In genomic region chr16:21305859-21306258, GRCm38 (mm10) we compare ENCODE assay signal across 20 mouse cellular contexts.
DNase-seq lines count a peak whose midpoint lies in the region; ATAC-seq and TF ChIP-seq lines count a peak whose summit lies in the region.
"Had no signal": no experiment of that assay in that cellular context is flagged by ENCODE, and none has a peak within 500 bp of the region (broad histone marks: within the 10 kb centered on the region; RNA-seq: fewer than 3 reads in every experiment).

No protein-coding gene starts in this region.

- H3K4me1 ChIP-seq in kidney, postnatal 0 days (replicated peaks; ENCODE audit: insufficient read depth, low read length) = peaks cover 12% of the 10 kb centered on the region
- H3K4me1 ChIP-seq in embryonic facial prominence, embryonic 14.5 days (ENCODE audit: control insufficient read depth, insufficient read depth, low read length) = peaks cover 25% of the 10 kb centered on the region
- H3K4me1 ChIP-seq in limb, embryonic 12.5 days (replicated peaks) = peaks cover 52% of the 10 kb centered on the region
- peaks cover 14% of the 10 kb centered on the region for H3K4me1 ChIP-seq in hindbrain, embryonic 12.5 days
- 0 out of 2 replicates have a peak, but pooled peaks cover 4% of the 10 kb centered on the region for H3K4me1 ChIP-seq in hindbrain, embryonic 11.5 days (replicated peaks; ENCODE audit: control insufficient read depth, insufficient read depth, low read length)

- no peaks in the 10 kb centered on the region for H3K79me2 ChIP-seq in myocyte (ENCODE audit: control insufficient read depth, insufficient read depth)

- H3K9me3 ChIP-seq in kidney, postnatal 0 days (replicated peaks; ENCODE audit: low read length) = no peaks in the 10 kb centered on the region
- no peaks in the 10 kb centered on the region for H3K9me3 ChIP-seq in embryonic facial prominence, embryonic 14.5 days (ENCODE audit: control insufficient read depth, low read length)
- H3K9me3 ChIP-seq in limb, embryonic 12.5 days = peaks cover 6% of the 10 kb centered on the region; the same call in 1 of the 2 replicates
- H3K9me3 ChIP-seq in hindbrain, embryonic 12.5 days (replicated peaks) = 0 out of 2 replicates have a peak, but pooled peaks cover 6% of the 10 kb centered on the region
- no peaks in the 10 kb centered on the region for H3K9me3 ChIP-seq in hindbrain, embryonic 11.5 days (ENCODE audit: control insufficient read depth, low read length)
- H3K9me3 ChIP-seq: forebrain, embryonic 13.5 days; forebrain, embryonic 15.5 days had no signal

- H3K27ac ChIP-seq in kidney, postnatal 0 days = peak overlapping the region; percentile 4; the same call in 1 of the 2 replicates
- H3K27ac ChIP-seq in embryonic facial prominence, embryonic 14.5 days (replicated peaks; ENCODE audit: low read depth, low read length) = no peak overlapping the region
- peak overlapping the region; percentile 51 for H3K27ac ChIP-seq in limb, embryonic 12.5 days
- H3K27ac ChIP-seq in hindbrain, embryonic 12.5 days = no peak overlapping the region
- no peak overlapping the region for H3K27ac ChIP-seq in hindbrain, embryonic 11.5 days (ENCODE audit: low read depth, low read length)
- H3K27ac ChIP-seq: forebrain, embryonic 13.5 days; forebrain, embryonic 15.5 days had no signal

- no peak for ATAC-seq in kidney, postnatal 0 days (replicated peaks; ENCODE audit: low FRiP score, low read depth)
- no peak for ATAC-seq in embryonic facial prominence, embryonic 14.5 days (ENCODE audit: low read depth)
- ATAC-seq in limb, embryonic 12.5 days (ENCODE audit: insufficient number of reproducible peaks, insufficient read depth, low FRiP score, low TSS enrichment, low read depth) = no peak
- ATAC-seq in hindbrain, embryonic 12.5 days (ENCODE audit: low FRiP score) = no peak
- no peak for ATAC-seq in hindbrain, embryonic 11.5 days (ENCODE audit: low FRiP score)
- ATAC-seq: forebrain, embryonic 13.5 days; forebrain, embryonic 15.5 days; forebrain, postnatal 0 days had no signal

- no peak overlapping the region for H3K4me3 ChIP-seq in kidney, postnatal 0 days (replicated peaks; ENCODE audit: low read depth, low read length)
- no peak overlapping the region for H3K4me3 ChIP-seq in embryonic facial prominence, embryonic 14.5 days (ENCODE audit: low read depth, low read length)
- no peak overlapping the region for H3K4me3 ChIP-seq in limb, embryonic 12.5 days (replicated peaks)
- no peak overlapping the region for H3K4me3 ChIP-seq in myocyte
- H3K4me3 ChIP-seq in hindbrain, embryonic 12.5 days = no peak overlapping the region
- H3K4me3 ChIP-seq in hindbrain, embryonic 11.5 days (ENCODE audit: low read depth, low read length) = no peak overlapping the region
- H3K4me3 ChIP-seq: embryonic facial prominence, embryonic 13.5 days; forebrain, embryonic 13.5 days; forebrain, embryonic 15.5 days had no signal

- DNase-seq in kidney, postnatal 0 days (ENCODE audit: low spot score) = no peak
- DNase-seq in kidney, adult 11 months = no peak
- DNase-seq in embryonic facial prominence, embryonic 14.5 days (ENCODE audit: low spot score) = peak; percentile 45
- DNase-seq in right cerebral cortex, postnatal 25 days = no peak
- DNase-seq in hindbrain, embryonic 11.5 days (ENCODE audit: low spot score) = no peak
- DNase-seq: adrenal gland, adult 2 months; adrenal gland, postnatal 10 days; adrenal gland, postnatal 25 days; cerebellum, adult 11 months; cerebellum, adult 2 months; cerebellum, adult 9-10 months; cerebellum, postnatal 10 days; cerebellum, postnatal 25 days; forebrain, postnatal 0 days had no signal

- no peaks in the 10 kb centered on the region for H3K27me3 ChIP-seq in kidney, postnatal 0 days (ENCODE audit: insufficient read depth, low read length)
- no peaks in the 10 kb centered on the region for H3K27me3 ChIP-seq in embryonic facial prominence, embryonic 14.5 days (replicated peaks; ENCODE audit: control insufficient read depth, insufficient read depth, low read length)
- no peaks in the 10 kb centered on the region for H3K27me3 ChIP-seq in limb, embryonic 12.5 days
- no peaks in the 10 kb centered on the region for H3K27me3 ChIP-seq in myocyte (ENCODE audit: control insufficient read depth, insufficient read depth, insufficient read length)
- 0 out of 2 replicates have a peak, but pooled peaks cover 4% of the 10 kb centered on the region for H3K27me3 ChIP-seq in hindbrain, embryonic 12.5 days
- H3K27me3 ChIP-seq in hindbrain, embryonic 11.5 days (ENCODE audit: control insufficient read depth, insufficient read depth, low read length) = no peaks in the 10 kb centered on the region
- H3K27me3 ChIP-seq: embryonic facial prominence, embryonic 13.5 days; forebrain, embryonic 15.5 days had no signal

- no peak overlapping the region for H3ac ChIP-seq in myocyte (ENCODE audit: control insufficient read depth, insufficient read length)

- H3K36me3 ChIP-seq in kidney, postnatal 0 days (ENCODE audit: insufficient read depth, low read length) = no peaks in the 10 kb centered on the region
- H3K36me3 ChIP-seq in embryonic facial prominence, embryonic 14.5 days (ENCODE audit: control insufficient read depth, insufficient read depth, low read length) = no peaks in the 10 kb centered on the region
- H3K36me3 ChIP-seq in limb, embryonic 12.5 days = no peaks in the 10 kb centered on the region
- H3K36me3 ChIP-seq in myocyte (ENCODE audit: control insufficient read depth, insufficient read depth) = no peaks in the 10 kb centered on the region
- no peaks in the 10 kb centered on the region for H3K36me3 ChIP-seq in hindbrain, embryonic 12.5 days
- H3K36me3 ChIP-seq in hindbrain, embryonic 11.5 days (ENCODE audit: control insufficient read depth, insufficient read depth, low read length) = no peaks in the 10 kb centered on the region
- H3K36me3 ChIP-seq: embryonic facial prominence, embryonic 13.5 days; forebrain, embryonic 15.5 days had no signal

- no peak overlapping the region for H3K4me2 ChIP-seq in kidney, postnatal 0 days (ENCODE audit: low read length)
- no peak overlapping the region for H3K4me2 ChIP-seq in embryonic facial prominence, embryonic 14.5 days (ENCODE audit: low read depth, low read length)
- no peak overlapping the region for H3K4me2 ChIP-seq in limb, embryonic 12.5 days
- H3K4me2 ChIP-seq in myocyte (ENCODE audit: low read depth) = no peak overlapping the region
- no peak overlapping the region for H3K4me2 ChIP-seq in hindbrain, embryonic 12.5 days (replicated peaks)
- H3K4me2 ChIP-seq in hindbrain, embryonic 11.5 days (replicated peaks; ENCODE audit: low read depth, low read length) = no peak overlapping the region
- H3K4me2 ChIP-seq: embryonic facial prominence, embryonic 13.5 days; forebrain, embryonic 13.5 days; forebrain, embryonic 15.5 days had no signal

- no peak for TF ChIP-seq POLR2A in myocyte (IDR thresholded peaks at IDR 0.05; ENCODE audit: insufficient read length, low read depth)

- 73% methylated on average over 3 of the region's 3 CpGs for WGBS in kidney, postnatal 0 days
- 74% methylated on average over 3 of the region's 3 CpGs for WGBS in embryonic facial prominence, embryonic 14.5 days
- WGBS in limb, embryonic 12.5 days = 81% methylated on average over 3 of the region's 3 CpGs
- WGBS in hindbrain, embryonic 12.5 days = 79% methylated on average over 3 of the region's 3 CpGs
- WGBS in hindbrain, embryonic 11.5 days = 80% methylated on average over 3 of the region's 3 CpGs

- TF ChIP-seq CTCF in kidney, postnatal 0 days (IDR thresholded peaks at IDR 0.05; ENCODE audit: low read depth) = no peak

- H3K9ac ChIP-seq in kidney, postnatal 0 days (ENCODE audit: low read depth, low read length) = no peak overlapping the region
- H3K9ac ChIP-seq in embryonic facial prominence, embryonic 14.5 days (ENCODE audit: low read depth, low read length) = no peak overlapping the region
- H3K9ac ChIP-seq in limb, embryonic 12.5 days (replicated peaks) = no peak overlapping the region
- H3K9ac ChIP-seq in hindbrain, embryonic 12.5 days = no peak overlapping the region
- no peak overlapping the region for H3K9ac ChIP-seq in hindbrain, embryonic 11.5 days (ENCODE audit: low read depth, low read length)
- H3K9ac ChIP-seq: forebrain, embryonic 13.5 days; forebrain, embryonic 15.5 days; forebrain, postnatal 0 days had no signal

TF ChIP-seq in myocyte, 11 proteins besides CTCF, POLR2A, EP300 and RAD21:
- TF ChIP-seq MYOD1 (IDR thresholded peaks at IDR 0.05; ENCODE audit: control insufficient read depth in 1 of 3, insufficient read length in 2 of 3, low read depth in 2 of 3) = peak in 2 of 3 experiments; percentile 96
- TF ChIP-seq CEBPB (IDR thresholded peaks at IDR 0.05; ENCODE audit: insufficient read depth, poor library complexity, severe bottlenecking) = no peak
- TF ChIP-seq REST (IDR thresholded peaks at IDR 0.05; ENCODE audit: insufficient read depth, insufficient read length) = no peak
- peak in 1 of 3 experiments; percentile 70 for TF ChIP-seq MYOG (IDR thresholded peaks at IDR 0.05; ENCODE audit: control insufficient read depth in 1 of 3, insufficient read depth in 1 of 3, insufficient read length in 2 of 3, low read depth in 2 of 3)
- no peak for TF ChIP-seq USF1 (IDR thresholded peaks at IDR 0.05; ENCODE audit: low read depth)
- TF ChIP-seq E2F4 (IDR thresholded peaks at IDR 0.05; ENCODE audit: insufficient read depth) = no peak
- TF ChIP-seq SRF (IDR thresholded peaks at IDR 0.05; ENCODE audit: control insufficient read depth, insufficient read length, low read depth) = no peak
- no peak for TF ChIP-seq MAX (IDR thresholded peaks at IDR 0.05; ENCODE audit: low read depth)
- no peak for TF ChIP-seq TCF12 (IDR thresholded peaks at IDR 0.05; ENCODE audit: insufficient read depth, poor library complexity, severe bottlenecking)

Comparison
In these comparisons a context has a peak if more than half of its experiments do, and no peak if none do; other contexts are left out.
1. H3K27ac ChIP-seq: peak in kidney, postnatal 0 days (single experiment) and limb, embryonic 12.5 days (single experiment); none in embryonic facial prominence, embryonic 14.5 days (single experiment), hindbrain, embryonic 12.5 days (single experiment) and hindbrain, embryonic 11.5 days (single experiment).